In the genomic region with DNA sequence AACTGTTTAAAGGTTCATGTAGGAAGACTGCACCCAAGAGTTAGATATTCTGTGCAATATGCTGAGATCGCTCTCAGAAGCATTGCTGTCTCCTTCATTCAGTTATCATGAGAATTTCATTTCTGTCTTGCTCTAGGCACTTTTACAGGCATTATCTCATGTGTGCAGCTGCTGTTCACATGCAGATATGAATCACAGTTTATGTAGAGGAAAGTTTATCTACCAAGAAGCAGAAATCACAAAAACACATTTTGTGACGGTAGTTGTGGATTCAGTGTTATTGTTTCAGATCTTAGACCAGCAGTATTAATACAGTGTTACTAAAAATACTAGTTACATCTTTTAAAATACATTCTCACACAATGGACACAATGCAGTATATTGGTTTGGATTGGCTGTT, we compare ENCODE assay signal across 1 mouse cellular context.
TF ChIP-seq lines count a peak whose summit lies in the region.

No protein-coding gene starts in this region.

TF ChIP-seq in MEL, 35 proteins besides CTCF, POLR2A, EP300 and RAD21 (continued from another document):
- 0 out of 2 replicates have a peak, but pooled peaks have one; percentile 42 for TF ChIP-seq MYC (IDR thresholded peaks at IDR 0.05; ENCODE audit: low read depth, low read length)
- peak; percentile 98 for TF ChIP-seq TCF12 (IDR thresholded peaks at IDR 0.05; ENCODE audit: low read depth, low read length)
- peak; percentile 55; the same call in 1 of the 2 replicates for TF ChIP-seq MAFK (IDR thresholded peaks at IDR 0.05; ENCODE audit: borderline replicate concordance, low read depth, low read length)
- no peak for TF ChIP-seq MYB (IDR thresholded peaks at IDR 0.05; ENCODE audit: low read depth, low read length)
- TF ChIP-seq NELFE (IDR thresholded peaks at IDR 0.05; ENCODE audit: low read depth, low read length) = no peak
- peak; percentile 89 for TF ChIP-seq BHLHE40 (IDR thresholded peaks at IDR 0.05; ENCODE audit: borderline replicate concordance, low read depth, low read length)
- TF ChIP-seq SIN3A (IDR thresholded peaks at IDR 0.05; ENCODE audit: low read length) = peak; percentile 82
- TF ChIP-seq ZKSCAN1 (IDR thresholded peaks at IDR 0.05; ENCODE audit: low read depth, low read length) = no peak
- TF ChIP-seq USF1 (IDR thresholded peaks at IDR 0.05; ENCODE audit: low read depth, low read length) = no peak
- no peak for TF ChIP-seq CHD1 (IDR thresholded peaks at IDR 0.05; ENCODE audit: low read depth, low read length)
- TF ChIP-seq GATA1 (IDR thresholded peaks at IDR 0.05; ENCODE audit: low read depth, low read length) = peak; percentile 95
- TF ChIP-seq GABPA (IDR thresholded peaks at IDR 0.05; ENCODE audit: low read depth, low read length) = no peak
- peak; percentile 22; the same call in 1 of the 2 replicates for TF ChIP-seq HCFC1 (IDR thresholded peaks at IDR 0.05; ENCODE audit: low read depth, low read length)
- no peak for TF ChIP-seq ZNF384 (IDR thresholded peaks at IDR 0.05; ENCODE audit: low read depth, low read length)
- TF ChIP-seq MAX (IDR thresholded peaks at IDR 0.05; ENCODE audit: low read length) = no peak
- TF ChIP-seq MEF2A (IDR thresholded peaks at IDR 0.05; ENCODE audit: extremely low read depth, insufficient replicate concordance, low read depth, low read length, poor library complexity, severe bottlenecking) = peak; percentile 64; the same call in 1 of the 2 replicates
- TF ChIP-seq SMC3 (IDR thresholded peaks at IDR 0.05; ENCODE audit: low read depth, low read length) = no peak
- no peak for TF ChIP-seq JUND (IDR thresholded peaks at IDR 0.05; ENCODE audit: low read depth, low read length)
- TF ChIP-seq TBP (IDR thresholded peaks at IDR 0.05; ENCODE audit: low read depth, low read length) = no peak
- no peak for TF ChIP-seq ZMIZ1 (IDR thresholded peaks at IDR 0.05; ENCODE audit: low read depth, low read length)
- peak; percentile 60; the same call in 1 of the 2 replicates for TF ChIP-seq MXI1 (IDR thresholded peaks at IDR 0.05; ENCODE audit: low read depth, low read length)
- no peak for TF ChIP-seq CHD2 (IDR thresholded peaks at IDR 0.05; ENCODE audit: low read length)
- TF ChIP-seq ZC3H11A (IDR thresholded peaks at IDR 0.05; ENCODE audit: low read depth, low read length) = no peak
- TF ChIP-seq E2F4 (IDR thresholded peaks at IDR 0.05; ENCODE audit: borderline replicate concordance, low read depth, low read length) = no peak
- TF ChIP-seq POLR2AphosphoS5 (IDR thresholded peaks at IDR 0.05; ENCODE audit: borderline replicate concordance, low read depth, low read length) = no peak
- peak; percentile 98 for TF ChIP-seq RCOR1 (IDR thresholded peaks at IDR 0.05; ENCODE audit: low read depth, low read length)
- TF ChIP-seq TAL1 (IDR thresholded peaks at IDR 0.05; ENCODE audit: low read length) = peak; percentile 85
- no peak for TF ChIP-seq UBTF (IDR thresholded peaks at IDR 0.05; ENCODE audit: borderline replicate concordance, insufficient read depth, low read depth, low read length)
- peak; percentile 46; the same call in 1 of the 2 replicates for TF ChIP-seq POLR2AphosphoS2 (IDR thresholded peaks at IDR 0.05; ENCODE audit: low read length)
- TF ChIP-seq ETS1 (IDR thresholded peaks at IDR 0.05; ENCODE audit: low read depth, low read length) = peak; percentile 89
TF ChIP-seq in MEL: peak in this region for 13.
